Mouse (Mus musculus): Measurements from ENCODE around the gene Hk3. TPM values are rescaled to one million over a fixed set of nuclear protein-coding genes. Genes with fewer than 3 reads are reported as not detected.

Gene Hk3
- 1 to 10 TPM; 1.1 to 1.3 TPM for total RNA-seq (2021)

GRCm38 (mm10) chr13:55021194-55021779 lies at the start of gene Hk3:
Hk3 (minus strand) TSS chr13:55021385.
- DNase-seq = no peak
- intact Hi-C loops (cut with DNase I) = no loop called here

GRCm38 (mm10) chr13:55069719-55070118 lies 48.5 kb upstream of the Hk3 start:
- no peak for DNase-seq
- intact Hi-C loops (cut with DNase I) = loop anchor here (10.0 kb wide), 1 partner anchor 355 kb away; no protein-coding TSS in a partner anchor

GRCm38 (mm10) chr13:55063276-55063675 lies 42.1 kb upstream of the Hk3 start:
- intact Hi-C loops (cut with DNase I) = no loop called here
- no peak for DNase-seq

- DNase-seq = peak; percentile 13
- intact Hi-C loops (cut with DNase I) = no loop called here
Measured at GRCm38 (mm10) chr13:55058042-55058441, 36.9 kb upstream of the Hk3 start.

- intact Hi-C loops (cut with DNase I) = no loop called here
- DNase-seq = no peak
Measured at GRCm38 (mm10) chr13:55047706-55048105, 26.5 kb upstream of the Hk3 start.

DNA sequence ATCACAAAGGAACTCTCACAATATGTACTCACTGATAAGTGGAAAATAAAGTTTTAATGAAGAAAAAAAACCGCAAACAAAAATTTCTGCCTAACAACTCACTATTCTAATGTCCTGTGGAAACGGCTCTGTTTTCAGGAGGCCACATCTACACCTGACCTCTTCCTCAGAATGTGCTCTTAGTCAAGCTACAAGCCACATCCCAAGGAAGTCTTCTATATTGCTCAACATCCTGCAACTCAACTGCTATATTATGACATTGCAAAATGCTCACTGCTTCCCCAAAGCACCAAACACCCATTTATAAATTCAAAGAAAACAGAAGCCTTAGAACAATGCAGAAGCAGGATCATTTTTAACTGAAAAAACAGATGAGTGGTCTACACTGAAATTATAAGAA lies 18.8 kb upstream of the Hk3 start:
- no peak for DNase-seq
- intact Hi-C loops (cut with DNase I) = no loop called here

- intact Hi-C loops (cut with DNase I) = no loop called here
- no peak for DNase-seq
Measured at GRCm38 (mm10) chr13:55024215-55024614, 3.0 kb upstream of the Hk3 start.

DNA sequence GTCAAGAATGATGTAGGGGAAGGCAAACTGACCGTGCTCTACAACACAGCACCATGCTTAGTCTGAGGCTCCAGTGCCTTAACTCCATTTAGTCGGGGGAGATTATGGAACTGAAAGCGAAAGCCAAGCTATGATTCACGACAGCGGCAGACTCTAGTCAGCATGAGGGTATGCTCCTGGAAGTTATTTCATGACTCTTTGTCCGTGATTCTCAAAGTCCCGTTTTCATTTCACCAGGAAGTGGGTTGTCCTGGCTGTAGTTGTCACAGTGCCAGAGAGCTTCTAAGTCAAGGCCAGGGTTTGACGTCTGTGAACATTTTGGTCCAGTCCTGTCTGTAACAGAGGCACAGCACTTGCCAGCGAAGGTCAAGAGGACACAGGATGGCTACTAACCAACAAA lies 1.5 kb upstream of the Hk3 start:
- intact Hi-C loops (cut with DNase I) = no loop called here
- DNase-seq = no peak

GRCm38 (mm10) chr13:55022256-55022655 lies 1.1 kb upstream of the Hk3 start:
- DNase-seq = no peak
- intact Hi-C loops (cut with DNase I) = no loop called here

GRCm38 (mm10) chr13:55020051-55020450 lies 1.1 kb downstream of the Hk3 start:
- intact Hi-C loops (cut with DNase I) = no loop called here
- no peak for DNase-seq

- DNase-seq = no peak
Measured at GRCm38 (mm10) chr13:55019181-55019580, 2.0 kb downstream of the Hk3 start.

DNA sequence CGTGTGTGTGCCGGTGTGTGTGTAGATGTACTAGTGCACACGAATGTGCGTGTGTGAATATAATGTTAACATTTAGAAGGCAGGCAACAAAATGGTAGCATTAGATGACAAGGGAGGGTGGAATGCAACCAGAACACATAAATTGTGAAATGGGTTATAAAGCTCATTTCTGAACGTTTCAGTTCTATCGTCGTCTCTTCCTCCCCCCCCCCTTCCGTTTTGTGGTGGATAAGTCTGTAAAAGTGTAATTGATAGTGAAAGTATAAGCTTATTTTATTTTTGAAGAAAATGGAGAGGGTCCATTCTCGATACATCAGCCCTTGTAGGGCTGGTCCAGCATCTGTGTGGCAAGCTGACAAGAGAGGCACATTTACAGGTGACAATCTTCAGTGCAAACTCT lies 2.5 kb downstream of the Hk3 start:
- DNase-seq = no peak
- intact Hi-C loops (cut with DNase I) = no loop called here

More at GRCm38 (mm10) chr13:55019181-55019580, 2.0 kb downstream of the Hk3 start:
- intact Hi-C loops (cut with DNase I) = no loop called here

- DNase-seq = no peak
- intact Hi-C loops (cut with DNase I) = no loop called here
Measured at GRCm38 (mm10) chr13:55017898-55018599, 3.1 kb downstream of the Hk3 start.

DNA sequence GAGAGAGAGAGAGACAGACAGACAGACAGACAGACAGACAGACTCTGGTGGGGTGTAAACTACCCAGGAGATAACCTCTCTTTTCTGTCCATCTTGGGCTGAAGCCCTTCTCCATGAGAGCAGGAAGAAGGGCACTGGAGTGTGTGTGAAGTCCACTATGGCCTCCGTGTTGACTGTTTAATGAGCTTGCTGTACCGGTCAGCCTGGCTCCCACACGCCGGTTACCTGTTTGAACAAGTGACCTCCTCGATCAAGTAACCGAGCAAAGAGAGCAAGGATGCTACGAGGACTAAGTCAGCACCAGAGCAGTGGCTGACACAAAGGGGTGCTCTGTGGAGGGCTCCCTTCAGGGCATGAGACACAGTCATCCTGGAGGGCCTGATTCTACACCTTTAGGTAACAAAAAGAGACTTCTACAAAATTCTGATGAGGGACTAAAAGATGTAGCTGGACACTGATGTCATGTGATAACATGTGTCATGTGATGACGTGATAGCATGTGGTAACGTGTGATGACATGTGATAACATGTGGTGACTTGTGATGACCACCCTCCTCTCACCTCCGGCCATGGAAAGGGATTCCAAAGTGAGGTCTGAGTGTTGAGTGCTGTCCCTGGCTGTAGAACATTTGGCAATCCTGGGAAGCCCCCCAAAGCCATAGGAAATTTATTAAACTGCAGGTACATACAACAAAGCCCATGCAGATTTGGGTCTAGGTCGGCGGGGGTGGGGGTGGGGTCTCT lies 3.9 kb downstream of the Hk3 start:
- DNase-seq = no peak
- intact Hi-C loops (cut with DNase I) = no loop called here

GRCm38 (mm10) chr13:55014451-55014850 lies 6.7 kb downstream of the Hk3 start:
- intact Hi-C loops (cut with DNase I) = no loop called here
- DNase-seq = no peak

DNA sequence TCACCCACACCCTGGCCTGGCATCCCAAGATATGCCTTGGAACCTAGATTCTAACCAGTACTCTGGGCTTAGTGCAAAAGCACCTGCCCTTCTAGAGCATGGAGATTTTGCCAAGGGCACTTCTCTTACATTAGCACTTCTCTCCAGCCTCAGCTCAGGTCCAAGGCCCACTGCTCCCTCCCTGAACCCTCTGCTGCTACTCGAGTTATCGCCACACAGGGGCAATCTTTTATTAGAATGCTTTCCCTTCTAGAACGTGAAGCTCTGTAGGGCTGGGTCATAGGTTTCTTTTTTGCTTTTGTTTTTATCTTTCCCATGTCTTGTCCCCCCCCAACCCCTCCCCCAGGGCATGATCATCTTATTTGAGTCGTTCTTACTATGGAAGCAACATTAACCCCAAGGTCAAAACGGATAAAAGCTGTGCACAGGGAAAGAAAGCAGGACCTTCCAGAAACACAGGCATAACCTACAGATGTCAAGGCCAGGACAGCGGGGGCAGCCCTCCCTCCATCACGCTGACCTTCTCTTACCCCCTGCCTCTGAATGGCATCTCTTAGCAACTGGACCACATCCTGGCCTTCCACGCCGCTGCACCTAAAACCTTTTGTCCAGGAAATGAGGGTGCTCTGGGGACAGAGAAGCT lies 7.4 kb downstream of the Hk3 start:
- DNase-seq = no peak
- intact Hi-C loops (cut with DNase I) = no loop called here

DNA sequence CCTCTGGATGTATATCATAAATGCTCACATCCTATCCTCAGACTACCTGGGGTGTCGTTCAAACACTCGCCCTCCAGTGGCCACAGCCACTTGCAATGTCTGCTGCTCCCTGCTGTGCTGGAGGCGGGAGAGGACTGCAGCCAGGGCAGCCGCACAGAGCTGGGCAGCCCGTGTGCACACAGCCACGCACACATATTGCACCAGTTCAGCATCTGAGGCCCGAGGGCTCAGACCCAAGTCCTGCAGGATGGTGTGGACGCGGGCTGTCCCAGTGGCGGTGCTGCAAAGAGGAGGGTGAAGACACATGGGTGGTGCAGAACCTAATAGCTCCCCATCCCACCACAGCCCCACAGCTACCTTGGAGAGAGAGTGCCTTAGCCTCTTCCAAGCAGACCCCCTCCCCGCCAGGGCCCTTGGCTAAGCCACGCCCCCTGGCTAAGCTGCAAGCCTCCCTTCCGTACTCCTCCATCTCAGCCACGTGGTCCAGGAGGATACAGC lies 9.2 kb downstream of the Hk3 start:
- DNase-seq = peak; percentile 41
- intact Hi-C loops (cut with DNase I) = no loop called here

DNA sequence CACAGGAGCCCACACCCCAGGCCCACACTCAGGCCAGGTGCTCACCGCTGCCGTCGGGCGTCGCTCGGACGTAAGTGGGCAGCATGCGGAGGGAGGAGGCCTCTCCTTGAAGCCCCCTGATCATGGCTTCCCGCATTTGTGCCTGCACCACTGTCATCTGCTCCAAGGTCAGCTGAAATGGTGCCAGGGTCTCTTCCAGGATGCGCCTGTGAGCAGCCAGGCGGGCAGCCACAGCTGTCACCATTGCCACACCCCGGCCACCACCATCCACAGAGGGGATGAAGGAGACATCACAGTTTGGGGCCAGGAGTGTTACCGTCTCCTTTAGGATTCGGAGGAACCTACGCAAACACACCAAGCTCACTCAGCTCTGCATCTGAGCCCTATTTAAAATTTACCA lies 10.1 kb downstream of the Hk3 start:
- peak; percentile 54 for DNase-seq
- intact Hi-C loops (cut with DNase I) = no loop called here

GRCm38 (mm10) chr13:55008589-55008988 lies 12.6 kb downstream of the Hk3 start:
- DNase-seq = peak; percentile 50
- intact Hi-C loops (cut with DNase I) = no loop called here

DNA sequence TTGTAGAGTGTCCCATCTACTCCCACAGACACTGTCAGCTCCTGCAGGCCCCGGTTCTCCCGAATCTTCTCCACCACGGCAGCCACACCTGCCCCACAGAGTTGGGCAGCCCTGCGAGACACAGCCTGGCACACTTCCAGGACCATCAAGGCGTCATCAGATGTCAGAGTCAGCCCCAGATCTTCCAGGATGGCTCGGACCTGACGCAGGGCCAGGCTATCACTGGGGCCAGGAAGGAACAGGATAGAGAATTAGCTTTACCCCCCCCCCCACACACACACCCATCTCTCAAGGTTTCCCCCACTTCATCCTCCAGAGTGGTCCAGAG lies 14.8 kb downstream of the Hk3 start:
- intact Hi-C loops (cut with DNase I) = no loop called here
- DNase-seq = peak; percentile 40

- intact Hi-C loops (cut with DNase I) = no loop called here
- DNase-seq = no peak
Measured at GRCm38 (mm10) chr13:55005691-55006414, 15.3 kb downstream of the Hk3 start.

All from left cerebral cortex, postnatal 4 days (tissue).